Mouse (Mus musculus) heart, postnatal 0 days (tissue): Measurements from ENCODE around the gene Cers1.

Experiments used
- CTCF ChIP-seq: IDR thresholded peaks from 2 replicates; pipeline ENCODE4 v1.5.1; 2016; ENCODE audit warnings: antibody characterized with exemption, control low read depth, low read depth
- EP300 ChIP-seq: IDR thresholded peaks from 2 replicates; pipeline ENCODE4 v1.6.1; 2016; ENCODE audit warnings: antibody characterized with exemption, low read depth

DNA sequence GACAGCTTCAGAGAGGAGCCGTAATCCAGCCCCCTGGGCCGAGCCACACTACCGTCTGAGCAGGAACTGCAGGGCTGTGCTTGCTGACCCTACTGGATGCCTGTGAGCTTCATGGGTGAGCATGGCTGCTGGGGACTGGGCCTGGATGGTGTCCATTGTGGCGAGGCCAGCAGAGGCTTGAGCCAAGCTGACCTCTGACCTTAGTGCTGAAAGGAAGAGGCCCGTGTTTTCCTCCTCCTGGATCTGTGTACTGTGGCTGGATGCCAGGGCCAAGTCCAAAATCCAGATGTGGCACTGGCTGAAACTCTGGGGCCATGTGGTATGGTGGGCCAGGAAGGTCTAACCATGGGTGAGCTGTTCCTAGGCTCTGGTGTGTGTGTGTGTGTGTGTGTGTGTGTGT lies 48.5 kb downstream of the Cers1 start:
- TF ChIP-seq CTCF (no peak), EP300 (no peak)
